Mouse (Mus musculus) MEL (cell line): Measurements from ENCODE around the gene Zfyve26. TPM values are rescaled to one million over a fixed set of nuclear protein-coding genes. Genes with fewer than 3 reads are reported as not detected.
A peak's percentile ranks its signal among the peaks of the same experiment; 100 is the strongest.
"Not testable (repeated sequence)": the region's sequence is repeated elsewhere in the genome, so short reads cannot be mapped to it uniquely, and the experiment has no call there.

Experiments used
- DNase-seq: peaks from one replicate; pipeline ENCODE4 v3.0.0; 2011; ENCODE audit warnings: low read depth, low spot score
- H3K27ac ChIP-seq: 2 replicates; pipeline ENCODE4 v1.5.1; 2012; ENCODE audit warnings: low read depth, mild to moderate bottlenecking, control low read depth, low read length, moderate library complexity; ENCODE audit not compliant: control insufficient read depth
- H3K27me3 ChIP-seq, 2 experiments: fragments of 150-350 bp in 1 of 2; sonication (generic) in 1 of 2; 2 replicates each; pipeline ENCODE4 v1.6.1; 2012; ENCODE audit warnings: low read length in 2 of 2, mild to moderate bottlenecking in 2 of 2, improper control_type of control experiment in 1 of 2, moderate library complexity in 1 of 2; ENCODE audit not compliant: insufficient read depth in 2 of 2, control insufficient read depth in 1 of 2
- H3K36me3 ChIP-seq, 2 experiments: 2 replicates each; pipeline ENCODE4 v1.6.1; 2012 to 2014; ENCODE audit warnings: low read length in 2 of 2, improper control_type of control experiment in 1 of 2, inconsistent platforms in 1 of 2, mild to moderate bottlenecking in 1 of 2; ENCODE audit not compliant: insufficient read depth in 2 of 2, control insufficient read depth in 1 of 2
- H3K4me1 ChIP-seq, 2 experiments: fragments of 150-350 bp in 1 of 2; sonication (generic) in 1 of 2; 2 replicates each; pipeline ENCODE4 v1.6.1; 2012; ENCODE audit warnings: low read length in 2 of 2, improper control_type of control experiment in 1 of 2, mild to moderate bottlenecking in 1 of 2; ENCODE audit not compliant: insufficient read depth in 2 of 2, control insufficient read depth in 1 of 2
- H3K4me3 ChIP-seq, 2 experiments: fragments of 150-350 bp in 1 of 2; sonication (generic) in 1 of 2; 2 replicates each; pipeline ENCODE4 v1.5.1; 2012; ENCODE audit warnings: low read depth in 2 of 2, low read length in 2 of 2, mild to moderate bottlenecking in 2 of 2, moderate library complexity in 2 of 2, control low read depth in 1 of 2, improper control_type of control experiment in 1 of 2; ENCODE audit not compliant: control insufficient read depth in 1 of 2, insufficient read depth in 1 of 2
- H3K79me2 ChIP-seq: 2 replicates; pipeline ENCODE4 v1.6.1; 2012; ENCODE audit warnings: mild to moderate bottlenecking, low read length, moderate library complexity; ENCODE audit not compliant: control insufficient read depth, poor library complexity, insufficient read depth
- H3K9ac ChIP-seq: 2 replicates; pipeline ENCODE4 v1.6.1; 2012; ENCODE audit warnings: low read depth, mild to moderate bottlenecking, control low read depth, low read length, moderate library complexity; ENCODE audit not compliant: control insufficient read depth, poor library complexity, severe bottlenecking
- H3K9me3 ChIP-seq: fragments of 150-350 bp; sonication (generic); replicated peaks from 2 replicates; pipeline ENCODE4 v1.6.1; 2012; ENCODE audit warnings: mild to moderate bottlenecking, low read length, improper control_type of control experiment, moderate library complexity; ENCODE audit not compliant: insufficient read depth
- CHD1 ChIP-seq: IDR thresholded peaks from 2 replicates; pipeline ENCODE4 v1.6.1; 2012; ENCODE audit warnings: low read depth, mild to moderate bottlenecking, inconsistent platforms, low read length, improper control_type of control experiment
- EP300 ChIP-seq, 2 experiments: IDR thresholded peaks; 2 replicates each; pipeline ENCODE4 v1.6.1; 2011; ENCODE audit warnings: improper control_type of control experiment in 2 of 2, low read length in 2 of 2, low read depth in 1 of 2, mild to moderate bottlenecking in 1 of 2
- GATA1 ChIP-seq: IDR thresholded peaks from 2 replicates; pipeline ENCODE4 v1.6.1; 2011; ENCODE audit warnings: low read depth, low read length, improper control_type of control experiment
- JUND ChIP-seq: IDR thresholded peaks from 2 replicates; pipeline ENCODE4 v1.6.1; 2011; ENCODE audit warnings: low read depth, mild to moderate bottlenecking, improper control_type of control experiment, low read length
- MXI1 ChIP-seq: IDR thresholded peaks from 2 replicates; pipeline ENCODE4 v1.6.1; 2011; ENCODE audit warnings: mild to moderate bottlenecking, low read depth, low read length, improper control_type of control experiment
- NELFE ChIP-seq: IDR thresholded peaks from 2 replicates; pipeline ENCODE4 v1.6.1; 2011; ENCODE audit warnings: low read depth, low read length, improper control_type of control experiment
- POLR2AphosphoS5 ChIP-seq: IDR thresholded peaks from 2 replicates; pipeline ENCODE4 v1.6.1; 2012; ENCODE audit warnings: low read depth, borderline replicate concordance, mild to moderate bottlenecking, inconsistent platforms, low read length, moderate library complexity, mixed read lengths
- TBP ChIP-seq: IDR thresholded peaks from 2 replicates; pipeline ENCODE4 v1.8.0; 2011; ENCODE audit warnings: low read depth, low read length, improper control_type of control experiment
- TCF12 ChIP-seq: IDR thresholded peaks from 2 replicates; pipeline ENCODE4 v1.6.1; 2014; ENCODE audit warnings: low read depth, mild to moderate bottlenecking, inconsistent platforms, low read length, improper control_type of control experiment, moderate library complexity
- polyA plus RNA-seq, 2 experiments: library from polyadenylated mRNA; stranded (reverse) in 1 of 2; unstranded in 1 of 2; fragments of >175 nt in 1 of 2; fragments of >200 nt in 1 of 2; gene quantifications; 2 replicates each; pipeline versions ENCODE4 v1.2.1 to v1.2.4; 2012; ENCODE audit warnings: low replicate concordance in 2 of 2, low read depth in 1 of 2; ENCODE audit not compliant: insufficient read length in 2 of 2, insufficient read depth in 1 of 2, missing spikeins in 1 of 2
- total RNA-seq: library from RNA; depleted of rRNA; stranded (reverse); fragments of 300-350 nt; gene quantifications from 2 replicates; pipeline ENCODE4 v1.2.3, GENCODE M21; 2012; rRNA removed

Zfyve26 gene
- total and polyA plus RNA-seq, 3 experiments, result 7.2 to 110 (median 16.2) TPM

DNA sequence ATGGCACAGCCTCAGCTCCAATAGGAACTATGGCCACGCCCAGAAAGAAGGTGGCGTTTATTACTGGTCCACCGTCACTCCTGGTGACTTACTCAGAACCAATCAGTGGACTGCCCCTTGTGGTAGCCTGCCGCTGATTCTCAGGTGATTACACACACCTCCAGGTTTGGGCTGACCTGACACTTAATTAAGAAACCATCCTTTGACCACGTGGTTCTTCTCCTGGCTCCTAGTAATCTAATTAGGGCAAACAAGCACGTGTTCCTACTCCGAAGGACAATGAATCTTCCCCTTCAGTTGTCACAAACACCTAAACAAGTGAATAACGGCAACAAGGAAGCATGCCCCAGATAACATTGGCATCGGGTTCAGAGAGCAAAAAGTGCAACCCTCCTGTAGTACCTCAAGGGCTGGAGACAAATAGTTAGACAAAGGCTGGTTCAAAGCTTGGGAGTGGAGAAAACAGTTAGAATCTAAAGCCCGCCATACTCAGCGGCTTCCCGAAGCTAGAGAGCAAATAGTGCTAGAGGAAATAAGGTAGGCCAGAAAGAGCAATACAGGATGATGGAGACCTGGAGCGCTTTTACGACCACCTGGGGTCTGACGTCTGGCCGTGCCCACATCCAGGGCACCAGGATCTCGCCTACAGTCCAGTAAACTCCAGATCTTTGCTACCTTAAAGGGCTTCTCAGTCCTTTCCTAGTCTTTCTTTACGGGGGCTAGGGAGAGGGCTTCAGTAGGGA, 105.0 kb downstream of the Zfyve26 start (continued):
- peak; percentile 42; the same call in 1 of the 2 replicates for TF ChIP-seq TBP
- TF ChIP-seq JUND, result no peak
- TF ChIP-seq NELFE, result peak; percentile 57
- no peak for TF ChIP-seq POLR2AphosphoS5
- TF ChIP-seq EP300 (IDR thresholded peaks at IDR 0.05; ENCODE audit: low read depth in 1 of 2, low read length in 2 of 2), result peak in 1 of 2 experiments; percentile 12; a peak in 1 of 4 replicates
- TF ChIP-seq MXI1, result peak; percentile 98
- TF ChIP-seq CHD1, result 0 out of 2 replicates have a peak, but pooled peaks have one; percentile 2
- TF ChIP-seq, all 39 proteins: peak for 16

DNA sequence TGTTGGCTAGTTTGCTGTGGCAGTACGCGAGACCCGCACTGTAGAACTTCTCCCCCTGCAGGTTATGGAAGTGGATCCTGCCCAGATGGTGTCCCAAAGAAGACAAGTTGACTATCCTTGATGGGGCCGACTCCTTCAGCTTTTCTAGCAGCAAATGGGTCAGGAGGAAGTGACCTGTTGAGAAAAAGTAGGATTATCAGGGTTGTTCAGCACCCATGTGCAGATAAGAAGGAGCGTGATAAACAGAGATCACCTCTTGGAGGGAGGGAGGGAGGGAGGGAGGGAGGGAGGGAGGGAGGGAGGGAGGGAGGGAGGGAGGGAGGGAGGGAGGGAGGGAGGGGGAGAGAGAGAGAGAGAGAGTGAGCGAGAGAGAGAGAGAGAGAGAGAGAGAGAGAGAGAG, 110.9 kb downstream of the Zfyve26 start:
- not testable (repeated sequence) for H3K4me3 ChIP-seq
- peak; percentile 58; the same call in 1 of the 2 replicates for TF ChIP-seq TCF12
- peak; percentile 35; the same call in 1 of the 2 replicates for TF ChIP-seq GATA1
- TF ChIP-seq, all 39 proteins: peak for 2; not testable (repeated sequence) for 37
- H3K9ac ChIP-seq, DNase-seq, H3K27ac ChIP-seq, H3K9me3 ChIP-seq, H3K79me2 ChIP-seq, H3K27me3 ChIP-seq, H3K4me1 ChIP-seq: not testable (repeated sequence)
- H3K36me3 ChIP-seq, result peaks cover 4 to 15% of the 10 kb centered on the region in 2 experiments

Other genes with a start within 250 kb of the Zfyve26 start
- gene Pigh, start 206.7 kb downstream of the Zfyve26 start, total RNA-seq, result 6.4 and 9.5 TPM in 2 replicates
- gene Pigh, start 206.7 kb downstream of the Zfyve26 start, polyA plus RNA-seq, result 1 to 10 TPM in 1 of 2 experiments, not detected in 1; 7.2 TPM
- not detected in 2 replicates for gene Arg2, start 165.5 kb downstream of the Zfyve26 start, total RNA-seq
- not detected for gene Arg2, start 165.5 kb downstream of the Zfyve26 start, polyA plus RNA-seq
- 69.8 and 73.0 TPM in 2 replicates for gene Vti1b, start 123.6 kb downstream of the Zfyve26 start, total RNA-seq
- 10 to 100 TPM in 1 of 2 experiments, not detected in 1; 54.3 TPM for gene Vti1b, start 123.6 kb downstream of the Zfyve26 start, polyA plus RNA-seq
- gene Rdh11, start 104.0 kb downstream of the Zfyve26 start, total RNA-seq, result 26.7 and 29.8 TPM in 2 replicates
- 10 to 100 TPM; 22.0 to 44.5 TPM for gene Rdh11, start 104.0 kb downstream of the Zfyve26 start, polyA plus RNA-seq
- 0.15 and 0.29 TPM in 2 replicates for gene Rdh12, start 87.4 kb downstream of the Zfyve26 start, total RNA-seq
- gene Rdh12, start 87.4 kb downstream of the Zfyve26 start, polyA plus RNA-seq, result under 1 TPM in 1 of 2 experiments, not detected in 1; 0.35 TPM
- 3.6 and 4.2 TPM in 2 replicates for gene Rad51b, start 978 bp upstream of the Zfyve26 start, total RNA-seq
- gene Rad51b, start 978 bp upstream of the Zfyve26 start, polyA plus RNA-seq, result 1 to 10 TPM in 1 of 2 experiments, not detected in 1; 5.7 TPM